Mouse (Mus musculus): ENCODE data around the gene Selenoh. TPM values are rescaled to one million over a fixed set of nuclear protein-coding genes. Genes with fewer than 3 reads are reported as not detected.

The Selenoh gene
- polyA plus RNA-seq (2014; fragmentation: Nextera tagmentation; extraction: Ambion mirVana), result 494 and 502 TPM in 2 replicates

DNA sequence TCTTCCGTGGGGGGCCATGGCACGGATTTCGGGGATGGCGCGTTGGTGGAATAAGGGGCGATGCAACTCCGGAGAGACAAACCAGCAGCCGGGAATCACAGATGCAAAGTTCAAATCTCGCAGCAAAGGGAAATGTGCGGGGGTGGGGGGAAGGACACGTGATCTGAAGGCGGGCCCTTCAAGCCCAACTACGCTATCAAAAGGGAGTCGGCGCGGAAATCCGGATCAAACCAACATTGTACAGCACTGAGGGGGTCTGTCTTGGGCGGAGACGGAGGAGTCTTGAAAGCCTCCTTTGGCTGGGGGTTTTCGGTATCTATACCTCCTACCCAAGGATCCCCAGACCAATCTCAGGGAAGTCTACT, at the start of gene Selenoh:
TSS of gene Selenoh (minus strand) at position 202 of the 365 bp plus-strand sequence.
- Histone ChIP-seq H3K36me3 (ENCODE audit: control insufficient read depth, insufficient read depth, low read length) (peaks cover 10% of the 10 kb centered on the region; the same call in 1 of the 2 replicates), H3K27me3 (ENCODE audit: control insufficient read depth, insufficient read depth, low read length) (no peaks in the 10 kb centered on the region), H3K4me3 (ENCODE audit: low read depth, low read length) (peak within 1 kb of the TSS; percentile 90), H3K4me2 (ENCODE audit: low read depth, low read length, severe bottlenecking) (peak within 1 kb of the TSS; percentile 54), H3K4me1 (replicated peaks; ENCODE audit: control insufficient read depth, insufficient read depth, low read length) (peaks cover 3% of the 10 kb centered on the region; the same call in 1 of the 2 replicates), H3K9me3 (ENCODE audit: control insufficient read depth, low read length) (no peaks in the 10 kb centered on the region), H3K9ac (ENCODE audit: low read length) (peak within 1 kb of the TSS; percentile 96), H3K27ac (ENCODE audit: low read depth, low read length) (peak within 1 kb of the TSS; percentile 94)
- WGBS, result under 1% methylated on average over 20 of the region's 20 CpGs
- DNase-seq (ENCODE audit: low spot score), result peak; percentile 94
- ATAC-seq (replicated peaks; ENCODE audit: low FRiP score), result peak; percentile 96

DNA sequence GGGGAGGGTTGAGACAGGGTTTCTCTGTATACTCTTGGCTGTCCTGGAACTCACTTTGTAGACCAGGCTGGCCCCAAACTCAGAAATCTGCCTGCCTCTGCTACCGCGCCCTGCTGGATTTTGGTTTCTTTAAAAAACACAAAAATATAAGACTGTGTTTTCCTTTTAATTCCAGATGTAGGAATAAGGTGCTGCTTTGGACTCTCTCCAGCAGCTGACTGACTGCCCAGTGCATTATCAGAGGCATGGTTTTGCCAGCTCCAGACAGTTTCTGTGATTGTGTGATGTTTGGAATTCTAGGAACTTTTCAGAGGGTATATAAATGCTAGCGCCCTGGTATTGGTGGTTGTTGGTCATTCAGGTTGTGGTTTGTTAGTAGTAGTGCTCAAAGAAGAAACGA, 46.8 kb upstream of the Selenoh start:
- Histone ChIP-seq H3K4me2 (ENCODE audit: low read depth, low read length, severe bottlenecking) (no peak overlapping the region), H3K4me1 (replicated peaks; ENCODE audit: control insufficient read depth, insufficient read depth, low read length) (0 out of 2 replicates have a peak, but pooled peaks cover 2% of the 10 kb centered on the region)
- ATAC-seq (replicated peaks; ENCODE audit: low FRiP score), result no peak

DNA sequence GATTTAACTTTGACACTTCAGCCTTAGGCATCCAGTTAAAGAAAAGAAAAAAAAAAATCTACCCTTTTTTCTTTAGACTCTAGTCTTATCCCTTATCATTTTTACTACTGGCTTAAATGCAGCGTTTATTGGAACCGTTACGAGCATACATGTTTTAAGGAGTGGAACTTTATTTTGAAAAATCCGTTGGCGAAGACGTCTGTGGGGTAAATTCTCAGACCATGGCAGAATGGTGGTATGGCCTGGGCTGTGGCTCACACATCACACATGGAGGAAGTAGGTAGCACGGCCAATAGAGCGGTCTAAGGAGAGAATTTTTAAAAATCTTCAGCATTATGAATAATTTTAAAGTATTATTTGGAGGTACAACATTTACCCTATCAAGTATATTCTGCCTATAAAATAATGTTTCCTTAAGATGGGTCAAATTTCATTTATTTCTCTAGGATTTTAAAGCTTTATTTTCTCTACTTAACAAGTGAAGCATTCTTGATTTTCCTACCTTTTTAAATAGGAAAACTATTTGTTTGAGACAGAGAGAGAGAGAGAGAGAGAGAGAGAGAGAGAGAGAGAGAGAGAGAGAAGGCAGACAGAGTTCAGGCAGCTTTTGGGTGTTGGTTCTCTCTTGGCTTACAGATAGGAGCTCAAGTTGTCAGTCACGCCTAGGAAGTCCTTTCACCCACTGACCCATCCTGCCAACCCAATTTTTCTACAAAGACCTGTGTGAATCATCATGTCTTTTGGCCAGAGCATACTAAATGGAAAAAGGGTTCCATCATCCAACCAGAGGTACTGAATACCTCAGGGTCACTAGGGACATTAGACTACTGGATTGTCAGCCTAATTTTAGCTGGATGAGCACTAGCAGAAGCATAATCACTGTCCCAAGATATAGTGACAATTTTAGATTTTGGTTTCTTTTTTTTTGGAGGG, 46.1 kb upstream of the Selenoh start:
- ATAC-seq (replicated peaks; ENCODE audit: low FRiP score) (no peak), DNase-seq (ENCODE audit: low spot score) (no peak)
- Histone ChIP-seq H3K27ac (ENCODE audit: low read depth, low read length) (peak overlapping the region; percentile 96; the same call in 1 of the 2 replicates), H3K4me3 (ENCODE audit: low read depth, low read length) (peak overlapping the region; percentile 96), H3K4me2 (ENCODE audit: low read depth, low read length, severe bottlenecking) (peak overlapping the region; percentile 85), H3K27me3 (ENCODE audit: control insufficient read depth, insufficient read depth, low read length) (no peaks in the 10 kb centered on the region), H3K9ac (ENCODE audit: low read length) (peak overlapping the region; percentile 95), H3K4me1 (replicated peaks; ENCODE audit: control insufficient read depth, insufficient read depth, low read length) (0 out of 2 replicates have a peak, but pooled peaks cover 2% of the 10 kb centered on the region), H3K36me3 (ENCODE audit: control insufficient read depth, insufficient read depth, low read length) (no peaks in the 10 kb centered on the region), H3K9me3 (ENCODE audit: control insufficient read depth, low read length) (no peaks in the 10 kb centered on the region)
- 41% methylated on average over 9 of the region's 9 CpGs for WGBS

More for the DNA sequence above, 46.8 kb upstream of the Selenoh start:
- Histone ChIP-seq H3K9ac (ENCODE audit: low read length) (no peak overlapping the region), H3K4me3 (ENCODE audit: low read depth, low read length) (no peak overlapping the region), H3K36me3 (ENCODE audit: control insufficient read depth, insufficient read depth, low read length) (no peaks in the 10 kb centered on the region), H3K9me3 (ENCODE audit: control insufficient read depth, low read length) (no peaks in the 10 kb centered on the region), H3K27ac (ENCODE audit: low read depth, low read length) (no peak overlapping the region), H3K27me3 (ENCODE audit: control insufficient read depth, insufficient read depth, low read length) (no peaks in the 10 kb centered on the region)
- WGBS, result 90% methylated on average over 4 of the region's 4 CpGs
- no peak for DNase-seq (ENCODE audit: low spot score)

DNA sequence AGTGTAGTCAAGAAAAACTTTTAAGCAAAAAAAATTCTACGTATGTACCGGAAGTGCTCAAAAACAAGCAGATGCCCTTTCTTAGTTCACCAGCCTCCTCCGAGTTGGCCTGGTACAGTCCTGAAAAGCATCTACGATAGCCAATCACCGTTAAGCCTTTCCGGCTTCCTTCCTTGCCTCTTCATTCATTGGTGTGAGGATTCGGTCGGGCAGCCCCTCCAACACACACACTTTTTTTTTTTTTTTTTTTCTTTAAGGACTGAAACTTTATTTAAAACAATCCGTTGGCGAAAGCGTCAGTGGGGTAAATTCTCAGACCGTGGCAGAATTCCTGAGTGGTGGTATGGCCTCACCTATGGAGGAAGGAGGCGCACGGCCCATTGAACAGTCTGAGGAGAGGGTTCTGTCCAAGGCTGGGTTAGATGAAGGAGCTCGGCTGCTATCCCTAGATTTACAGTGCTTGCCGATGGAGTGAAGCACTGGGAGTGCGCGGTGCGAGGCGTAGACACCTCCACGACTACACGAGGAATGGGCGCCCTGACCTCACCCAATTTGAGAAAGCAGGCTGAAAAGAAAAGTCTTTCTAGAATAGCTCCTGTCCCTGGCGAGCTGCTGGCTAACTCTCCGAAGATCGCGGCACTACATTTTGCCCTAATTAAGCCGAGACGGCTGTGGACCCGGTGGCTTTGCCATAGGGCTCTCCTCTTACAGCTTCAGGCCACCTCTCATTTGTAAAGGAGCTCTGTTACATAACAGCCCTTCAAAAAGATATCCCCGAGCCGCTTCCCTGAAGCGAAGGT, 45.2 kb upstream of the Selenoh start:
- under 1% methylated on average over 33 of the region's 33 CpGs for WGBS
- Histone ChIP-seq H3K9me3 (ENCODE audit: control insufficient read depth, low read length) (no peaks in the 10 kb centered on the region), H3K4me3 (ENCODE audit: low read depth, low read length) (peak overlapping the region; percentile 96), H3K4me1 (replicated peaks; ENCODE audit: control insufficient read depth, insufficient read depth, low read length) (0 out of 2 replicates have a peak, but pooled peaks cover 2% of the 10 kb centered on the region), H3K4me2 (ENCODE audit: low read depth, low read length, severe bottlenecking) (peak overlapping the region; percentile 85), H3K27me3 (ENCODE audit: control insufficient read depth, insufficient read depth, low read length) (no peaks in the 10 kb centered on the region), H3K27ac (ENCODE audit: low read depth, low read length) (peak overlapping the region; percentile 96), H3K36me3 (ENCODE audit: control insufficient read depth, insufficient read depth, low read length) (no peaks in the 10 kb centered on the region), H3K9ac (ENCODE audit: low read length) (peak overlapping the region; percentile 95)
- DNase-seq (ENCODE audit: low spot score) (peak; percentile 77), ATAC-seq (replicated peaks; ENCODE audit: low FRiP score) (peak; percentile 94)

DNA sequence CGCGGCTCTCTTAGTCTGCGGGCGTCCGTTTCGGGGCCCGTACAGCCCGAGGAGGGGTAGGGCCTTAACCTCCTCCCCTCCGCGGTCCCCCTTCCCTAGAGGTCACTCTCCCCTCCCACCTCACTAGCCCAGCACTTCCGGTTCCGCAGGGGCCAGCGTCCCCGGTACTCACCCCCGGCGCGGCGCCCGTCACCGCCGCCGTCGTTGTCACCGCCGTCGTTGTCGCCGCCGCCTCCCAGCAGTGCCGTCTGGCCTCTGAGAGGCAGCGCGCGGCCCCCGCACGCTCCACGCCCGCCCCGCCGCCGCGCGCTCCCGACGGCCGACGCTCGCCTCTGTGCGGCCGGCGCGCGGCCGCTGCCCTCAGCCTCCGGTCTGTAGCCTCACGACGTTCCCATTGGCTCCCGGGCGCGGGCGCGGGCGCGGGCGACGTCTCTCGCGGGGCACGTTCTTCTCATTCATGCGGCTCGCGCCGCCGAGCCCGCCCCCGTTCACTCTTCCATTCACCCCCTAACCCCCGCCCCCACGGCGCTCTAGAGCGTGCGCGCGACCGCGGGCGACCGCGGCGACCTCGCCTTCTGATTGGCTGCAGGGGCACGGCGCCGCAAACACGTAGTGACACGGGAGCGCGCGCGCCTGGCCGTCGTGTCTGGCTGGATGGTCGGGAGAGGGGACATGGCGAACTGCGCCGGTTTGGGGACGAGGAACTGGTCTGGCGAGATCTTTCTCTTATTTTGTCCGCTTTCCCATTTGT, 44.4 kb upstream of the Selenoh start, which contains the start of gene Zdhhc5:
TSS of gene Zdhhc5 (minus strand) at position 370 of the 751 bp plus-strand sequence.
- Histone ChIP-seq H3K4me1 (replicated peaks; ENCODE audit: control insufficient read depth, insufficient read depth, low read length) (0 out of 2 replicates have a peak, but pooled peaks cover 2% of the 10 kb centered on the region), H3K36me3 (ENCODE audit: control insufficient read depth, insufficient read depth, low read length) (peaks cover 5% of the 10 kb centered on the region; the same call in 1 of the 2 replicates), H3K4me2 (ENCODE audit: low read depth, low read length, severe bottlenecking) (peak within 1 kb of the TSS; percentile 85), H3K27ac (ENCODE audit: low read depth, low read length) (peak within 1 kb of the TSS; percentile 96), H3K27me3 (ENCODE audit: control insufficient read depth, insufficient read depth, low read length) (no peaks in the 10 kb centered on the region), H3K4me3 (ENCODE audit: low read depth, low read length) (peak within 1 kb of the TSS; percentile 96), H3K9ac (ENCODE audit: low read length) (peak within 1 kb of the TSS; percentile 95), H3K9me3 (ENCODE audit: control insufficient read depth, low read length) (no peaks in the 10 kb centered on the region)
- peak; percentile 100 for DNase-seq (ENCODE audit: low spot score)
- under 1% methylated on average over 102 of the region's 107 CpGs for WGBS
- ATAC-seq (replicated peaks; ENCODE audit: low FRiP score), result peak; percentile 97

DNA sequence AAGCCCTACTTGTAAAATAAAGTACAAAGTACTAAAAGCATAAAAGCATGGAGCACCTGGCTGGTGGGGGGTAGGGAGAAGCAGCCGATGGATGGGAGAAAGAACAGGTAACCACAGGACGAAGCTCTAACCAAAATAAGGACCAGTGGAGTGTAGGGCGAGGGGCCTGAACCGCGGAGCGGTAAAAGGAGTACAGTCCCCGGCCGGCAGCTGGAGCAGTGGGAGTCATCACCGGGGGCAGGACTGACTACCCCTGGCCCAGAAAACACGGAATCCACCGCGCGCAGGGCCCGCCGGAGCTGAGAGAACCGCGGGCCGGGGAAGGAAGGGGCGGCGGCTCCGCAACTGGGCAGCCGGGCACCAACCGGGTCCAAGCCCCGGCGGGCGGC, 43.8 kb upstream of the Selenoh start:
- Histone ChIP-seq H3K27me3 (ENCODE audit: control insufficient read depth, insufficient read depth, low read length) (no peaks in the 10 kb centered on the region), H3K4me2 (ENCODE audit: low read depth, low read length, severe bottlenecking) (peak overlapping the region; percentile 85), H3K9ac (ENCODE audit: low read length) (peak overlapping the region; percentile 95), H3K27ac (ENCODE audit: low read depth, low read length) (peak overlapping the region; percentile 96), H3K4me3 (ENCODE audit: low read depth, low read length) (peak overlapping the region; percentile 96), H3K36me3 (ENCODE audit: control insufficient read depth, insufficient read depth, low read length) (peaks cover 8% of the 10 kb centered on the region; the same call in 1 of the 2 replicates), H3K4me1 (replicated peaks; ENCODE audit: control insufficient read depth, insufficient read depth, low read length) (0 out of 2 replicates have a peak, but pooled peaks cover 2% of the 10 kb centered on the region), H3K9me3 (ENCODE audit: control insufficient read depth, low read length) (no peaks in the 10 kb centered on the region)
- DNase-seq (ENCODE audit: low spot score) (peak; percentile 52), ATAC-seq (replicated peaks; ENCODE audit: low FRiP score) (no peak; the same call in 1 of the 2 replicates)
- under 1% methylated on average over 22 of the region's 26 CpGs for WGBS

DNA sequence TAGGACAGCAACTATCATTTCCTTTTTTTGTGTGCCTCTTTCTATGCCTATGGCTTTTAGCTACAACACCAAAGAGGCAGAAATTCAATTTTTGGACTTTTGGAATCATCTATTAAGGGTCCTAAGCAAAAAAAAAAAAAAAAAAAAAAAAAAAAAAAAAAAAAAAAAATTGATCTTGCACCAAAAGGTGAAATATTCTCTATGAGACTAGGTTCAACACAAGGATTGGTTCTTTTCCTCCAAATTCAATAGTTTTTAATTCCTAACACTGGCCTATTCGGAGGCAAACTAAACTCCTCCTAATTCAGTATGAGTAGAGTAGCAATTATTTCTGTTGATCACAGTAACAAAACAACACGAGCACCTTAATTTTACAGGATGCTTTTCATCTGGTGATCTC, 41.3 kb upstream of the Selenoh start:
- WGBS, result 91% methylated on average over 2 of the region's 2 CpGs
- Histone ChIP-seq H3K36me3 (ENCODE audit: control insufficient read depth, insufficient read depth, low read length) (peaks cover 8% of the 10 kb centered on the region; the same call in 1 of the 2 replicates), H3K27ac (ENCODE audit: low read depth, low read length) (no peak overlapping the region), H3K4me3 (ENCODE audit: low read depth, low read length) (no peak overlapping the region), H3K4me2 (ENCODE audit: low read depth, low read length, severe bottlenecking) (no peak overlapping the region), H3K4me1 (replicated peaks; ENCODE audit: control insufficient read depth, insufficient read depth, low read length) (peaks cover 2% of the 10 kb centered on the region; the same call in 1 of the 2 replicates), H3K9me3 (ENCODE audit: control insufficient read depth, low read length) (no peaks in the 10 kb centered on the region), H3K27me3 (ENCODE audit: control insufficient read depth, insufficient read depth, low read length) (no peaks in the 10 kb centered on the region), H3K9ac (ENCODE audit: low read length) (no peak overlapping the region)
- no peak for ATAC-seq (replicated peaks; ENCODE audit: low FRiP score)
- DNase-seq (ENCODE audit: low spot score), result no peak

Data from forebrain, embryonic 11.5 days (tissue).